Mouse (Mus musculus) mature B cell (primary cell): ENCODE data around the gene Kbtbd4.
"Not testable (repeated sequence)": the region's sequence is repeated elsewhere in the genome, so short reads cannot be mapped to it uniquely, and the experiment has no call there.

Experiments used
- in situ Hi-C: fragments of 300-500 bp; cut with MboI; formaldehyde crosslinking; loops from 2 replicates; pipeline ENCODE4 v1.14.3; 2019

Kbtbd4 gene

GRCm38 (mm10) chr2:90904076-90904855 is at the start of gene Kbtbd4, which contains the start of gene Ndufs3:
TSS of gene Kbtbd4 (plus strand) at chr2:90904740.
TSS of gene Ndufs3 (minus strand) at chr2:90904827.
- in situ Hi-C loops: no loop called here

- in situ Hi-C loops: no loop called here
Measured at GRCm38 (mm10) chr2:90861486-90861885, 43.1 kb upstream of the Kbtbd4 start.

- in situ Hi-C loops: no loop called here
Measured at GRCm38 (mm10) chr2:90864184-90864583, 40.4 kb upstream of the Kbtbd4 start.

DNA sequence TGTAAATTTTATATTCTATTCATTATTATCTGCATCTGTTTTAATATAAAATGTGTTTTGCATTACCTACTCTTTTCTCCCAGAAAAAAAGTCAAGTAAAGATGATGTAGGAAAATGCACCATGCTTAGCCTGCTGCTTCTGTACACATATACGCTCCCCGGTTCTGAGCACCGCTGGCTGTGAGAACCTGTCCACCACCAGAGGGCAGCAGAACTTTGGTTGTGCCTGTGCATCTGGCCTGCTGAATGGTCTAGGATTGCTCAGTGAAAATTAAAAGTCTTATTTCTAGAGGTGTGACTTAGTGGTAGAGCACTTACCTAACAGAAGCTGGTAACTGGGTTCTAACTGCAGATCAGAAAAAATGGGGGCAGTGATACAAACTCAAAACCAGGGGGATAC is 38.0 kb upstream of the Kbtbd4 start:
- in situ Hi-C loops: no loop called here

DNA sequence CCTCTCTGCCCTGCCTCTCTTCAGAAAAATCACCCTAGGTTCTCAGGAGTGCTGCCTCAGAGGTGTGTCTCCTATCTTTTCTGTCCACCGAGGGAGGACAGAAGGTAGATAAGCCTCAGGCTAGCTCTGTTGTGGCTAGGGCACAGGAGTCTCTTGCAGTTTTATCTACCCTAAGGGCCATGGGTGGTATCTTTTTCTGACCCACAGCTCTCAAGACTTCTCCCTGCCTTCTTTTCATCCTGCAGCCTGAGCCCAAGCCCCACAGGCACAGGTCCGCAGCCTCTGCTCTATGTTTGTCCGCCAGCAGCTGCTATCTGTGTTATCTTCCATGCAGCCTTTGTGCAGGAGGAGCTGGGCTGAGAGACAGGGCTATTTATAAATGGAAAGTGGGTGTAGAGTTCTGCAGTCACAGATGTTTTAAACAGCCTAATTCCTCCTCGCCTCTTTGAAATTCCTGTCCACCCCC is 34.4 kb upstream of the Kbtbd4 start:
- in situ Hi-C loops: no loop called here

DNA sequence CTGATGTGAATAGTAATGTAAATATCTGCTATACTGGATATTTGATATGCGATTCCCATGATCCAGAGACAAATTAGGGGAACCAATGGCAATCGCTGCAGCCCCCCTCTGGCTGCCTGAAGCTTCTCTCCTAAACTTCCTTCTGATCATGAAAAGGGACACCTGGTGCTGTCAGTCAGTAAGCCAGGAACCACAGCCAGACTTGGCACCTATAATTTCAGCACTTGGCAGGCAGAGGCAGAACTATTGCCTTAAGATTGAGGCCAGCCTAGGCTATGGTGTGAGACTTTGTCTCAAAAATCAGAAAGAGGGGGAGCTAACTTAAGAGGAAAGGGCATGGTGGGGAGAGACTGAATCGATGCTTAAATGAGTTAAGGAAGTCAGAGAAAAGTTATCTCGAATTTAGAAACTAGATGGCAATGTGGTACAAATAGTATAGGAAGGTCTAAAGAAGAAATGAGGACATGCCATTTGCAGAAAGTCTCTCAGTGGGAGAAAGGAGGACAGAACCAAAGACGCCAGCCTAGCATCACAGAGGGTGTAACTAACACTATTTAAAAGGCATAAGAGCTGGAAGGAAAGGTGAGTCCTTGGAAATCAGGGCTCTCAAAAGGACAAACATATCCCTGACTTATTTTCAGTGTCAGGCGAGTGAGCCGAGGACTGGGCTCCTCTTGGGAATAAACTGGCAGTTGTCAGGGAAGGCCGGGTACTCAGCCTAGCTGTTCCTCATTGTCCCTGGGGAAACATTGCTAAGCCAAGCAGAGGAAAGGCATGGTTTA is 33.2 kb upstream of the Kbtbd4 start:
- in situ Hi-C loops: no loop called here

- in situ Hi-C loops: no loop called here
Measured at GRCm38 (mm10) chr2:90874025-90874424, 30.5 kb upstream of the Kbtbd4 start.

DNA sequence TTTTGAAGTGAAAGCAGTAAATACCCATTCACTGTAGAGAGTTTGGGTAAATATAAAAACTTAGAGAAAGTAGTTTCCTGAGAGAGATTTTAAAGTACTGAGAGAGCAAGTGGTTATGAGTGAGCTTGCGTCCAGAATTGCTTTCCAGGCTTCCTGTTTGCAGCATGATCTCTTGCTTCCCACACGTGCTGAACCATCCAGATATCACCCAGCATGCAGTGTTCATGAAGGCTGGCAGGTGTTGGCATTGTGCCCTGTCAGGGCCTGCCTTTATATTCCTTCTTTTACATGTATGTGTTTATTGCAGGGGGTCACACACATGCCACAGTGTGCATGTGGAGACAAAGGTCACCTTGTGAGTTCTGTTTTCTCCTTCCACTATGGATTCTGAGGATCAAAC is 29.3 kb upstream of the Kbtbd4 start:
- in situ Hi-C loops: no loop called here

- in situ Hi-C loops: no loop called here
Measured at GRCm38 (mm10) chr2:90877584-90878259, 26.8 kb upstream of the Kbtbd4 start.

- in situ Hi-C loops: no loop called here
Measured at GRCm38 (mm10) chr2:90879419-90879818, 25.1 kb upstream of the Kbtbd4 start.

- in situ Hi-C loops: no loop called here
Measured at GRCm38 (mm10) chr2:90880144-90880785, 24.3 kb upstream of the Kbtbd4 start.

- in situ Hi-C loops: no loop called here
Measured at GRCm38 (mm10) chr2:90881824-90882223, 22.7 kb upstream of the Kbtbd4 start.

DNA sequence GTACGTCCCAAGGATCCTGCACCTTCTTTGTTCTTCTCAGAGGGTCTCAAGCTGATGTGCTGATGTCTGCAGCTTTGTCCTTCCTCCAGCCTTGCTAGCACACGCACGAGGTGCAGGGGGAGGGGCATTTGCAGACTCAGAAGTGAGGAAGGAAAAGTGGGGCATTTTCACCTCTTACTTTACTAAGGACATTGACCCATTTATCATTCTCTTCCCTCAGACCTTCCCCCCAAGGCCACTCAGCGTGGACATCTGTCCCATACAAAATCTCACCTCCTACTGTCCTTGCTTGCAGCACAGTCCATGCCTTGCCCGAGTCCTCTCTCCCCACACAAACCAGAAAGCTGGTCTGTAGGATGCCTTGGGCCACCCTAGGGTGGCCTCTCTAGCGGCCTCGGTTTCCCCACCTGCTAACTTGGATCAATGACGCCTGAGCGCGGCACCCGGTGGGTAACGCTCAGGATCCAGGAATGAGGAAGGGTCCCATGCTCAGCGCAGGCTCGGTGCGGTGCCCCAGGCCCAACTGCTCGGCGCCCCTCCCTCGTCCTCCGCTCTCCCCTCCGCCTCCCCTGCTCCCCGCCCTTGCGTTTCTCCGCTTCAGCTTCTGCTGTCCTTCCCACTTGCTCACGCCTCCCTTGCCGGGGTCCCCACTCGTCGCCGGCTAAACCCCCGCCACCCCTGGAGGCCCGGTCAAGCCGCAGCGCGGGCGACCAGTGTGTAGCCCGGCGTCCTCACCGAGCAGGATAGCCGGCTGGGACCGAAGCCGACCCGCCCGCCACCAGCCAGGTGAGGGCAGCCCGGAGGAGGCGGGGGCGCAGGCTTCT is 19.1 kb upstream of the Kbtbd4 start, which contains the start of gene C1qtnf4:
Gene C1qtnf4 (plus strand): TSS at position 643 of the 824 bp plus-strand sequence.
- in situ Hi-C loops: no loop called here

DNA sequence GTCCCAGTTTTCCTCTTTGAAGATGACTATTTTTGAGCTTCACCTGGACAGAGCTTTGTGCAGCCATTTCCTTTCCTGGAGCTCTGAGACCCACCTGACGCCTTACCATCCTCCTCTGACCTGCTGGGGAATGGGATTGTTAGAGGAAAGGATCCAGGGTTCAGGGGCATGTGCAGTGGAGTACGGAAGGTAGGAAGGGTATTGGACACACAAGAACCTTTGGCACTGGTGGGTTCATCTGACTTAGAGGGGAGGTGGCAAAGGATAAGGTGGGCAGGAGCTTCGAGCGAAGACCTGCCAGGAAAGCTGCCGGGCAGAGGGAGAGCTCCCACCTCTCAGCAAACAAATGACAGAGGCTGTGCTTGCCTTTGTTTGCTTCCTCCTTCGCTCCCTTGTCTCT is 18.1 kb upstream of the Kbtbd4 start:
- in situ Hi-C loops: no loop called here

DNA sequence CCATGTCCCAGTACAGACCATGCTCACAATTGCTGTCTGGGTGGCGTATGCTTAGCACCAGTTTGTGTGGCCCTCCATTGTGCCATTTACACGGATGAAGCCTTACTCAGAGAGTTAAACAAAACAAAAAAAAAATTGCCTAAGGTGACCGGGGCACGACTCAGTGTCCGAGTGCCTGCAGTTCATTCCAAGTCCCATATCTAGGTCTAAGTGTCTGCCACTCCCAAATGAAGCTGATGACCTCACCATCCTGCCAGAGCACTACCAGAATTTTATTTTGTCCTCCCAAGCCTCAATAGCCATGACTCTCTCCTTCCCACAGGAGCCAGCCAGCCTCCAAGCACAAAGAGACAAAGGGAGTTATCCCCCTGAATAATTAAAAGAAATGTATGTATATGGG is 16.9 kb upstream of the Kbtbd4 start:
- in situ Hi-C loops: no loop called here

DNA sequence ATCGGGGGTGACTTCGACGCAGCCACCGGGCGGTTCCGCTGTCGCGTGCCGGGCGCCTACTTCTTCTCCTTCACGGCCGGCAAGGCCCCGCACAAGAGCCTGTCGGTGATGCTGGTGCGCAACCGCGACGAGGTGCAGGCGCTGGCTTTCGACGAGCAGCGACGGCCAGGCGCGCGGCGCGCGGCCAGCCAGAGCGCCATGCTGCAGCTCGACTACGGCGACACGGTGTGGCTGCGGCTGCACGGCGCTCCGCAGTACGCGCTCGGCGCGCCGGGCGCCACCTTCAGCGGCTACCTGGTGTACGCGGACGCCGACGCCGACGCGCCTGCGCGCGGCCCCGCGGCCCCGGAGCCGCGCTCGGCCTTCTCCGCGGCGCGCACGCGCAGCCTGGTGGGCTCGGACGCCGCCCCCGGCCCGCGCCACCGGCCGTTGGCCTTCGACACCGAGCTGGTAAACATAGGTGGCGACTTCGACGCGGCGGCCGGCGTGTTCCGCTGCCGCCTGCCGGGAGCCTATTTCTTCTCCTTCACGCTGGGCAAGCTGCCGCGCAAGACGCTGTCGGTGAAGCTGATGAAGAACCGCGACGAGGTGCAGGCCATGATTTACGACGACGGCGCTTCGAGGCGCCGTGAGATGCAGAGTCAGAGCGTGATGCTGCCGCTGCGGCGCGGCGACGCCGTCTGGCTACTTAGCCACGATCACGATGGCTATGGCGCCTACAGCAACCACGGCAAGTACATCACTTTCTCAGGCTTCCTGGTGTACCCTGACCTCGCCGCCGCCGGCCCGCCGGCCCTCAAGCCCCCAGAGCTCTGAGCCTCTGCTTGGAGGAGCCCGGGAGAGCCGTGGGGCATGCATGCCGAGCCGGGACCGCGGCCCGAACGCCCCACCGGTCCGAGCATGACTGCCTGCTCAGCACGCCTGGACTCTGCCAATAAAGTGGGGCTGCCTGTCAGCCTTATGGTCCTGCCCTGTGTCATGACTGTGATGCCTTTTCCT is 14.7 kb upstream of the Kbtbd4 start:
- in situ Hi-C loops: no loop called here

DNA sequence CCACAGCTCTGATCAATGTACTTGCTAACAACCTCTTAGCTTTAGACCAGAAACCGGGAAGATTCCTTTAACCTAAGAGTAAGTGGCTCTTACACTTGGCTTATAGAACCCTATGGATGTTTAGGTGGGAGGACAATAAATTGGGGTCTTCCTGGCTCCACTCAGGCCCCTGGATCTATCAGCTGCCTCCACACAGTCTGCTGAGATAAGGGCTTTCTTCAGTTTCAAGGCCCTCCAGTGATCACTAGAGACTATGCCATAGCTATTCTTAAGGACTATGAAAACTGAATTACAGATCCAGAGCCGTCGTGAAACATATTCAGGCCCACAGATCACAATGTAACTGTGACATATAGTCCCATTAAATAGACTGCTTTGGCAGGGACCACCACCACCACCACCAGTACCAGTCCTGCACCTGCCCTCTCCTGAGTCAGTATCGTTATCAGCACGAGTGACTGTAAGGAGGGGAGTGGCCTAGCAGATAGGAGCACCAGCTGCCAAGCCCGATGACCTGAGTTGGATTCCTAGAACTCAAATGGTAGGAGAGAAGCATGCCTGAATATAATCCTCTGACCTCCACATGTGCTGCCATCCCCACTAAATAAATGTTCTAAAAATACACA is 10.8 kb upstream of the Kbtbd4 start:
- in situ Hi-C loops: no loop called here

DNA sequence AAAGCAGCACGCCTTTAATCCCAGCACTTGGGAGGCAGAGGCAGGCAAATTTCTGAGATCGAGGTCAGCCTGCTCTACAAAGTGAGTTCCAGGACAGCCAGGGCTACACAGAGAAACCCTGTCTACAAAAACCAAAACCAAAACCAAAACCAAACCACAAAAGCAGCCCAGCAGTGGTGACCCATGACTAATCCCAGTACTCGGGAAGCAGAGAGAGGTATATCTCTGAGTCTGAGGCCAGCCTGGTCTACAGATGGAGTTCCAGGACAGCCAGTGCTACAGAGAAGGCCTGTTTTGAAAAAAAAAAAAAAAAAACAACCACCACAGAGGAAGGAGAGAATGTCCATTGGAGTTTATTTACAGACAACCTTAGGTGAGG is 10.3 kb upstream of the Kbtbd4 start:
- in situ Hi-C loops: not testable (repeated sequence)

- in situ Hi-C loops: no loop called here
Measured at GRCm38 (mm10) chr2:90903398-90903797, 1.1 kb upstream of the Kbtbd4 start.
